Comparison of ENCODE assay signal across 9 mouse cellular contexts in genomic region chr6:117687045-117687444, GRCm38 (mm10).
A peak's percentile ranks its signal among the peaks of the same experiment; 100 is the strongest.
DNase-seq lines count a peak whose midpoint lies in the region; ATAC-seq lines count a peak whose summit lies in the region.
"Had no signal": no experiment of that assay in that cellular context is flagged by ENCODE, and none has a peak within 500 bp of the region (broad histone marks: within the 10 kb centered on the region; RNA-seq: fewer than 3 reads in every experiment).

No protein-coding gene starts in this region.

- no peak overlapping the region for H3K9ac ChIP-seq in liver, embryonic 12.5 days
- H3K9ac ChIP-seq: embryonic facial prominence, embryonic 13.5 days had no signal

- no peak overlapping the region for H3K4me2 ChIP-seq in liver, embryonic 12.5 days
- H3K4me2 ChIP-seq: embryonic facial prominence, embryonic 13.5 days had no signal

- H3K9me3 ChIP-seq in liver, embryonic 12.5 days (replicated peaks): no peaks in the 10 kb centered on the region
- H3K9me3 ChIP-seq: embryonic facial prominence, embryonic 13.5 days had no signal

- H3K27me3 ChIP-seq in liver, embryonic 12.5 days (replicated peaks): no peaks in the 10 kb centered on the region
- H3K27me3 ChIP-seq: embryonic facial prominence, embryonic 13.5 days had no signal

- H3K4me1 ChIP-seq in liver, embryonic 12.5 days: no peaks in the 10 kb centered on the region
- H3K4me1 ChIP-seq: embryonic facial prominence, embryonic 13.5 days had no signal

- H3K36me3 ChIP-seq in liver, embryonic 12.5 days: no peaks in the 10 kb centered on the region
- H3K36me3 ChIP-seq: embryonic facial prominence, embryonic 13.5 days had no signal

- no peak for ATAC-seq in liver, embryonic 12.5 days

- intact Hi-C loops in heart, postnatal 14 days (cut with DNase I): loop anchor here (5.0 kb wide), 1 partner anchor 520 kb away; the partner anchor contains the start of gene Cxcl12

- no peak overlapping the region for H3K27ac ChIP-seq in liver, embryonic 12.5 days
- H3K27ac ChIP-seq: embryonic facial prominence, embryonic 13.5 days had no signal

- no peak overlapping the region for H3K4me3 ChIP-seq in liver, embryonic 12.5 days
- H3K4me3 ChIP-seq: embryonic facial prominence, embryonic 13.5 days had no signal

- DNase-seq in liver: peak; percentile 19
- DNase-seq in adipocyte (ENCODE audit: low spot score): peak; percentile 70
- peak; percentile 54 to 61 for DNase-seq in heart, postnatal 14 days
- peak; percentile 56 for DNase-seq in naive thymus-derived CD4-positive, alpha-beta T cell, adult 2 months (ENCODE audit: low read depth)
- no peak for DNase-seq in ovary, adult 18-20 months (ENCODE audit: low spot score)
- no peak for DNase-seq in yolk sac, embryonic 10.5 days (ENCODE audit: low spot score)
- DNase-seq in embryo, embryonic 11 days: no peak

- 48% methylated on average over 2 of the region's 2 CpGs for WGBS in liver, embryonic 12.5 days (ENCODE audit: insufficient replicate concordance)

Comparison
In these comparisons a context has a peak if more than half of its experiments do, and no peak if none do; other contexts are left out.
1. DNase-seq: peak in liver (single experiment), adipocyte (single experiment), heart, postnatal 14 days (2 of 2) and naive thymus-derived CD4-positive, alpha-beta T cell, adult 2 months (single experiment); none in ovary, adult 18-20 months (single experiment), yolk sac, embryonic 10.5 days (single experiment) and embryo, embryonic 11 days (single experiment).